Mouse (Mus musculus) liver, postnatal 0 days (tissue): ENCODE data around the gene Znrf3. TPM values are rescaled to one million over a fixed set of nuclear protein-coding genes. Genes with fewer than 3 reads are reported as not detected.

Experiments
- ATAC-seq: fragments of 200-750 bp; cut with Nextera tagmentation; 2 replicates; pipeline ENCODE4 v1.8.0; 2017; ENCODE audit warnings: mild to moderate bottlenecking, moderate library complexity
- DNase-seq: peaks from one replicate; pipeline ENCODE4 v3.0.0-alpha.2; 2016
- H3K27ac ChIP-seq: fragments of 300-500 bp; sonication (generic); 2 replicates; pipeline ENCODE4 v1.5.1; 2014; ENCODE audit warnings: antibody characterized with exemption, moderate library complexity, mild to moderate bottlenecking, low read depth
- H3K27me3 ChIP-seq: fragments of 300-500 bp; sonication (generic); 2 replicates; pipeline ENCODE4 v1.6.1; 2014; ENCODE audit warnings: low read length, control low read depth, mixed read lengths; ENCODE audit not compliant: insufficient read depth
- H3K36me3 ChIP-seq: fragments of 300-500 bp; sonication (generic); replicated peaks from 2 replicates; pipeline ENCODE4 v1.6.1; 2014; ENCODE audit warnings: mild to moderate bottlenecking, control low read depth, low read length, moderate library complexity, mixed read lengths; ENCODE audit not compliant: insufficient read depth
- H3K4me1 ChIP-seq: fragments of 300-500 bp; sonication (generic); 2 replicates; pipeline ENCODE4 v1.6.1; 2014; ENCODE audit warnings: antibody characterized with exemption, mild to moderate bottlenecking, control low read depth; ENCODE audit not compliant: insufficient read depth
- H3K4me2 ChIP-seq: fragments of 300-500 bp; sonication (generic); 2 replicates; pipeline ENCODE4 v1.6.1; 2014; ENCODE audit warnings: low read depth, mild to moderate bottlenecking, low read length, moderate library complexity, mixed read lengths
- H3K4me3 ChIP-seq: fragments of 300-500 bp; sonication (generic); 2 replicates; pipeline ENCODE4 v1.5.1; 2014; ENCODE audit warnings: low read depth, low read length
- H3K9ac ChIP-seq: fragments of 300-500 bp; sonication (generic); replicated peaks from 2 replicates; pipeline ENCODE4 v1.6.1; 2014; ENCODE audit warnings: mild to moderate bottlenecking, moderate library complexity
- H3K9me3 ChIP-seq: fragments of 300-500 bp; sonication (generic); 2 replicates; pipeline ENCODE4 v1.6.1; 2016; ENCODE audit warnings: mild to moderate bottlenecking, control low read depth, low read length, mixed read lengths
- CTCF ChIP-seq: sonication (generic); IDR thresholded peaks from 2 replicates; pipeline ENCODE4 v1.5.1; 2016; ENCODE audit warnings: antibody characterized with exemption, low read depth
- EP300 ChIP-seq: IDR thresholded peaks from 2 replicates; pipeline ENCODE4 v1.6.1; 2016; ENCODE audit warnings: antibody characterized with exemption, low read depth, mild to moderate bottlenecking
- WGBS: fragments of 180-500 bp; shearing (Covaris S2); extraction: QIAGEN DNeasy Blood & Tissue Kit; methylation state at CpG from one replicate; pipeline ENCODE4 v1.1.7; 2014; ENCODE audit not compliant: insufficient replicate concordance; 5-methylcytosine and 5-hydroxymethylcytosine counted together
- polyA plus RNA-seq: library from polyadenylated mRNA; unstranded; fragments of >200 nt; fragmentation: Nextera tagmentation; extraction: Ambion mirVana; gene quantifications from 2 replicates; pipeline ENCODE4 v1.2.1, GENCODE M21; 2015

The Znrf3 gene
- polyA plus RNA-seq, 1 experiment from 2014 or later: 4.5 TPM

DNA sequence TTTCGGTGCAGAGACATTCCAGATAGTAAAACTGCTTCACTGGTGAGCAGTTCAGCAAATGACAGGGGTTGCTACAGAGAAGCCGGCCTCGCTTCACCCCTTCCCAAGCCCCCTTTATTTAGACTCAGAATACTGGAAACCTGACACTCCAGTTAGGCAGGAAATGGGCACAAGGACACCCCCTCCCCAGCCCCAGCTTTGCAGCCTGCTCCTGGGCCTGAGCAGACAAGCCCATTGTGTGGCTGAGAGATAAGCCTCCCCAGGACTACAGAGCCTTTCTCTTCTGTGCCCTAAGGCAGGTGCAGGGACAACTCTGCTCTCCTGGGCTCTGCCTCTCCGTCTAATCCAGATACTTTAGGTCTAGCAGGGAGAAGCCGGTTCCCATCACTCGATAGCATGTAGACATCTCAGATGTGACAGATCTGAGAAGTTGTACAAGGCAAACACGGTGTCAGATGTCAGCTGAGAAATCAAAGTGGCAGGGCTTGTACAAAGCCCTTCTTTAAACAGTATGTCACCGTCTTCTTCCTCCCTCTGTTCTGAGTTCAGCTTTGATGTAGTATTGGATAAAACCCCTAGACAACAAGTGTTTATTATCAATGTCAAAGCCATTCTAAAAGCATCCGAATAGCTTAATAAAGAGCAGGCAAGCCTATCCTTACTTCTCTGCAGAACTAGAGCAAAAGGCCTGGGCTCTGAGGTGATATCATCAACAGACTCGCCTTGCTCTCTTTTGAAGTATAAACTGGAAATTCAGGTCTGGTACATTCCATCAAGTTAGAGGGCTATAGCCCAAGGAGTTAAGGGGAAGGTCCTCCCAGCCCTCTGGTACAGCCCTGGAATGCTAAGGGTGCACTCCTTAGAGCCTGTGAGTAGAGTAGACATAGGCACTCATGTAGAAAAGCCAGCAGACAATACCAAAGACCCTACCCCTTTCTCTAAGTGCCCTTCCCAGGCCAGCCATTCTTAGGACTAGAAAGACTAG is 204.6 kb downstream of the Znrf3 start:
- Histone ChIP-seq H3K27me3 (no peaks in the 10 kb centered on the region), H3K36me3 (no peaks in the 10 kb centered on the region; the same call in 1 of the 2 replicates), H3K27ac (no peak overlapping the region), H3K4me3 (no peak overlapping the region), H3K9me3 (no peaks in the 10 kb centered on the region), H3K4me2 (no peak overlapping the region; the same call in 1 of the 2 replicates), H3K4me1 (no peaks in the 10 kb centered on the region), H3K9ac (no peak overlapping the region)
- TF ChIP-seq CTCF (no peak), EP300 (no peak)
- no peak for ATAC-seq
- no peak for DNase-seq
- WGBS: 30% methylated on average over 10 of the region's 10 CpGs

Other genes starting within 250 kb of the Znrf3 start
- gene Kremen1, start 183.3 kb downstream of the Znrf3 start, polyA plus RNA-seq: 1.8 and 2.2 TPM in 2 replicates
- gene Xbp1, start 75.8 kb upstream of the Znrf3 start, polyA plus RNA-seq: 119 and 137 TPM in 2 replicates
- gene Ccdc117, start 97.3 kb upstream of the Znrf3 start, polyA plus RNA-seq: 5.5 and 6.0 TPM in 2 replicates
- 1.5 and 1.9 TPM in 2 replicates for gene Ankrd36, start 124.8 kb upstream of the Znrf3 start, polyA plus RNA-seq